Mouse (Mus musculus): ENCODE results near the gene Cacng2.

The Cacng2 gene

DNA sequence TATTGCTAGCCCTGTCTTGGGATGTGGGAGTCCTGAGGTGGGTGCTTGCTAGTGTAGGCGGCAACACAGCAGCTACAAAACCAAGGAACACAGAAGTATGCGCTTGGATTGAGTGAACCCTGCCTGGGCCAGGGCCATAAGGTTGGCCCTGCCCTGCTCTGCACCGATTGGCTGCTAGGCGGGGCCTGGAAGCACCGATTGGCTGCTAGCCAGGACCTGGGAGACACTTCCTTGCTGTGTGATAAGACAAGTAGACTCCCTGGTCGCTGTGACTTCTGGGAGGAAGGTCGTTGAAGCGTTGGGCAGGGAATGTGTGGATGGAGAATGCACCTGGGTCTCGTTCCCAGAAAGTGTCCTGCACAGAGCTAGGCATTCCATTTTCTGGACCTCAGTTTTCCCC is 115.9 kb downstream of the Cacng2 start:
- no peak for DNase-seq (ENCODE audit: low read depth)

DNA sequence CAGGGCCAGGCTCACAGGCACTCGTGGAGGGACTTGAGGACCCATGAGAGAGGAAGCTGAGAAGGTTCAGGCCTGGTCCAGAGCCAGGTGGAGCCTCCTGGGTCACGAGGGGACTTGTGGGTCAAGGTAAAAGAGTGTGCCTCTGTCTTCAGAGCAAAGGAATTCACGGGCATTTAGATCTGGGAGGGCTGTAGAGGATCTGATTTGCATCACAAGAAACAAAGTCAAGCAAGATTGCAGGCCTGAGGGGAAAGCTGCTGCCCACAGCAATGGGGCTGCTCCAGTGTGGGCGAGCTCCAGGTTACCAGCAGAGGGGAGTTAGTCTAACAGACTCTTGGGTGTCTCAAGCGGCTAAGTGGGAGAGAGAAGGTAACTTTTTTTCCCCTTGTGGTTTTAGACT is 118.4 kb downstream of the Cacng2 start:
- no peak for DNase-seq (ENCODE audit: low read depth)

DNA sequence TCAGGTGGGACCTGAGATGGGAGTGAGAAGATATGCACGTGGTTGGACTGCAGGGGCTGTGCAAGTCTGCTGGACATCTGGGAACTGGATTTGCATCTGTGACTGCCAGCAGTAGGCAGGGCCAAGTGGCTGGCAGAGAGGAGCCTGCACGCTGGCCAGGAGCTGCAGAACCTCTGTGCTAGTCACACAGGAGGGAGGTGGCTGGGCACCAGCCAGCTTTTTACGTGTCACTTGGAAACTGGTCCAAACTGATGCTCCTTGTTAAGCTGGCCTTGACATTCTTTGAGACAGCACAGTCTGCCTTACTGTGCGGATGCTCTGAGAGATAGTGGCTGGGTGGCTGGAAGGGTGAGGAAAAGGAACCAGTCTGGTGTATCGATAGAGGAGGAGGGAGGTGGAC is 131.3 kb downstream of the Cacng2 start:
- no peak for DNase-seq (ENCODE audit: low read depth)

DNA sequence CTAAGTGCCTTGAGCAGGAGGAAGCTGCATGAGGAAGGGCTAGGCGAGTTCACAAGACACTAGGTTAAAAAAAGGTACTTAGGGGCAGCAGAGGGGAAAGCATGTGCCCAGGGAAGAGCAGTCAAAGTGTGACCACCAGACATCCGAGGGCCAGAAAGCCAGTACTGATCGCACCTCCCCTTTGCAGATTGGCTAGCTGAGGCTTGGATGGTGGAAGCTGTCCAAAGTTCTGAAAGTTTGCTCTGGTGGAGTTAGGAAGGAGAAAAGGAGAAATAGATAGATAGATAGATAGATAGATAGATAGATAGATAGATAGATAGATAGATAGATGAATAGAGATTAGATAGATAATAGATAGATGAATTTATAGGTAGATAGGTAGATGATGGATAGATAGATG is 136.4 kb downstream of the Cacng2 start:
- DNase-seq (ENCODE audit: low read depth), result no peak

DNA sequence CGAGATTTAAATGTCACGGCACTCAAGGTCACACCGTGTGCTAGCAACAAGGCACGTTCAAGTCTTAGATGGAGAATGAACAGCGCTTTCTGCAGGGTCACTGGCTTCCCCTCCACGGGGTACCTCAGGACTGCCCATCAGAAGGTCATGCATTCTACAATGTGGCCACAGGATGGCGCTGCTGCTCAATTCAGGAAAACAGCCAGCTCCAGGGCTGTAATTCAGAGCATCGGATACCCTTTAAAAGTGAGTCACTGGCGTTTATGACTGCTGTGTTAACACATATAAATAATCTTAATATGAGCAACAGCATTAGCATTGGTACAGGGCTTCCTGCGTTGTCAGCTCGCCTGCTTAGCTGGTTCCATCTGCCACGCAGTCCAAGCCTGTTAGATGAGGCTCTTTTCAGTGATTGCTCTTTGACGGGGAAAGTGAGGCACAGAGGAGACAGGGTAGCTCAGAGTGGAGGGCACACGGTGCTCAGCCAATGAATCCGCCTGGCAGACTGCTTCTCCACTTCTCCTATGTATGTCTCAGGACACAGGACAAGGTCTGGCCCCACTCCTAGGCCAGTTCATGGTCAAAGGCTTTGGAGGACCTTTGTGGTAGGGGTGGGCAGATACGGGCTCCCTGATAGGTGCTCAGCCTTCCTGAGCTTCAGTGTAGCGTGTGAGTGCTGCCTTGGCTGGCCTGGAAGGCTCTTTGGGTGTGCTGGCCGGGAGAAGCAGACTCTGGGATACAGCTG is 137.5 kb downstream of the Cacng2 start:
- peak; percentile 65 for DNase-seq (ENCODE audit: low read depth)

DNA sequence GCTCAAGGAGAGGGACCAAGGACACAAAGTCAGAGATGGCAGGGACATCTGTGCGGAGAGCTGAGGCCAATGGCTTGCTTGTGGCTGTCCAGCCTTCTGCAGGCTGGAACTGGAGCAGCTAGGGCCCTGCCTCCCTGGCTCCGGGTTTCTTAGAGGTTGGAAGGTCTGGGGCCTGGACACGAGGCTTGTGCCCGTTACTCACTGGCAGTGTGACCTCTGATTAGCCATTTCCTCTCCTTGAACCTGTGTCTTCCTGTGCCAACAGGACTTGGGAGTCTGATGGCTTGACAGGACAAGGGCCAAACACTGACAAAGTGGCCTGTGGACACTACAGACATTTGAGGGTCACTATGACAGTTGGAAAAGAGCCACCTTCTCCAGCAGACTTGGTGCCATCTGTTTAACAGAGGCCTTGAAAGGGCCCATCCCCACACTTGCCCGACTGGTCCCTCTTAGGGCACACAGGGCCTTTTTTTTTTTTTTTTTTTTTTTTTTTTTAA is 138.6 kb downstream of the Cacng2 start:
- DNase-seq (ENCODE audit: low read depth), result no peak

DNA sequence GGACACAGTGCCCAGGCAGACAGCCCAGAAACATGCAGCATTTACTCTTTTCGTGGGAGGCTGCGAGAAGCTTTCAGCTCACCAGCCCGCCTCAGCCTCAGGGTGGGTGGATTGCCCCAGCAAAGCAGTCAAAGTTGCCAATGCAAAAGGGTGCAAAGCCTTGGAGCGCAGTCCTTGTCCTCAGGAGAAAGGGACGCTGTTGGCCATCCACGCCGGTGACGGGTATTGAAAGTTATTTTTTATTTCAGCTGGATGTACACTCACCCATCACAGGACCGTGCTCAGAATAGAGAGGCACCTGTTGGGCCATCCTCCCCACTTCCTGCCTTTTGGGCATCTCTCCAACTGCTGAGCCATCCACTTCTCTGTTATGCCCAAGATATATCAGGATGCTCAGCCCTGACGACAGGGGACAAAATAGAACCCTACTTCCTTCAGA is 140.4 kb downstream of the Cacng2 start:
- no peak for DNase-seq (ENCODE audit: low read depth)

DNA sequence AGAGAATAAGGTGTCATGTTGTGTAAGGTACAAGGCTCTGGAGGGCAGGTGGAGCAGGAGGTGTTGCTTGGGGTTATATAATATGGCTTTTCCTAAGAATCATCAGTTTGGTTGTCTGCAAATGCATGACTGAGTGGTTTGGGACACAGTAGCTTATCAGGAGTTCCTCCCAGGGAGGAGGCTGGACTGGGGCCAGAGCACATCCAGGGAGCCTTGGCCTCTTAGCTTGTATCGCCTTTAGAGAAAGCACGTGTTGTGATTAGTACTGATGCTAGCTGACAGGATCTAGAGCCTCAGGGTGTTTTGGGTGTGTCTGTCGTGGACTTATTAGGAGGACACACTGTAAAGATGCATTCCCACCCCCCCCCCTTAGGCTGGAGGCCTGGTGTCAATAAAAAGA is 142.2 kb downstream of the Cacng2 start:
- no peak for DNase-seq (ENCODE audit: low read depth)

DNA sequence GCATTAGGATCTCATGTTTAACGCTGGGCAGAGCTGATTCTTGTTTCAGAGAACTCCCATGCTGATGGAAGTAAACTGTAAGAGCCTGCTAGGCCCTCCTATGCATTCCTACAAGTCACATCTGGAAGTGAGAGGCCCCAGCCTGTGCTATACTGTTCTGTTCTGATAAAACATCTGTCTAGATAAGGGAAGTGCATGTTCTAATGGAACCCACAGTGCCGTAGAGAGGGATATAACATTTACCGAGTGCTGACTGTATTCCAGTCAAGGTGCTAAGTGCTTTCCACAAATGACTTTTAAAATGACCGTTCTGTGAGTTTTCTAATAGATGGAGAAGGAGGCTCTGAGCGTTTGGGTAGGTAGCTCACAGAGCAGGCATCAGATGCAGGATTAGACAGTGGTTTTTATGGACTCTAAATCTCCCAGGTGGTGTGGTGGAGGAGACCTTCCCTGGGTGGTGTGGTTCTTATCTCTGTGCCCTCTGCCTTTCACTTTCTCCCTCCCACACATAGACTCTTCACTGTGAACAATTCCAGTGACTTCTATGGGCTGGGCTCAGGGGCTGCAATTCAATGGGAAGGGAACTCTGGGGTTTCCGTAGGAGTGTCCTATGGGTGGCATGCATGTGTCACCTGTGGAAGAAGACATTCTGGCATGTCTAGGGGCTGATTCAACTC is 145.5 kb downstream of the Cacng2 start:
- no peak for DNase-seq (ENCODE audit: low read depth)

DNA sequence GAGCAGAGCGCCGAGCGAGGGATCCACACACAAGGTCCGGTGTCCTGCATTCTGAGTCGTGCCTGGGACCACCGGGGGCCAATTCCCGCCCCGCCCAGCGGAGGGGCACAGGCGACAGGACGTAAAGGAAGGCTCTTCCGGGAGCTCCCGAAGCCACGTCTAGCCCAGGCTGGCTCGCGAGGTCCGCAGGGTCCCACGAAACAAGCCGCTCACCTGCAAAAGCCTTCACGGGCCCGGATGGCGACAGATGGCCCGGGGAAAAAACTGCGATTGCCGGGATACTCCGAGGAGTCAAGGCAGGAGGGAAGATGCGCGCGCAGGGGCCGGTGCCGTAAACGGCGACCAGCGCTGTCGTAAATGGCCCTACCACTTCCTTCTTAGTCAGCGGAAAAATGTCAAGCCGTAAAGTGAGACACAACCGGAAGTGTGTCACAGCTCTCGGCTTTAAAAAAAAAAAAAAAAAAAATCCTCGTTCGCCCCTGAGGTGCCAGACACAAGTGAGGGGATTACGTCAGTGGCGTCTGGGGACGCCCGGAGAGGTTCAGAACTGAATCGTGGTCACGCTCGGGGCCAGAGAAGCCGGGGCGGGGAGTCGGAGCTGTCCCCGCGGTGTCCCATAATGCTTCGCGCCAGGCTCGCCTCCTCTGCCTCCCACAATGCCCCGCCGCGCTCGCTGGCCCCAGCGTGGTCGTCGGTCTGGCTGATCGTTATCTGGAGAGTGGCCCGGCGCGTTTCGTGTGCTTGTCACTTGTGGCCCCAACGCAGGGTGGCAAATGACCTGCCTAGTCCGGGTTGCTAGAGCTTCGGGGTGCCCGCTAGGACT is 149.1 kb downstream of the Cacng2 start, which contains the start of gene Eif3d:
Gene Eif3d (minus strand): TSS at position 344 of the 823 bp plus-strand sequence.
- DNase-seq (ENCODE audit: low read depth), result peak; percentile 98

DNA sequence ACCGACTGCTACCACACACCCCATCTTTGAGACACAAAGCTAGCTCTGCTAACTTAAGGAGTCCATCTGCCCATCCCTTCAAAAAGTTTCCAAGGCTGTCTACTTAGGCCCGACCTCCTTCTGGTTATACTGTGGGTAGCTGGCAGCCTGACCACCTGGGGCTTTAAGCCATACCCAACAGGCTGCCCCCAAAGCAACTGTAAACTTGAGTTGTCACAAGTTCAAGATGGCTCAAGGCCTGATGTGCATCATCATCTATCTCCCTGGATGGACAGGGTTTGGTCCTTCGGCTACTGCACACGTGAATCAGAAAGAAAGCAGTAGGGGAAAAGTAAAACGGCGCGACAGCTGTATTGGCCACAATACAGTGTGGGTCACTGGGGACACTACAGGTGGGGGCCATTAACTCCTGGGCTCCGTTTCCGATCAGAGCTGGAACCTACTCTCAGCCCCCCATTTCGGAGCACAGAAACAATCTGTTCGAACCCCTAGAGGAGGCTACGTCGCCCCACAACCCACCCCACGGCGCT is 149.8 kb downstream of the Cacng2 start:
- DNase-seq (ENCODE audit: low read depth), result no peak

DNA sequence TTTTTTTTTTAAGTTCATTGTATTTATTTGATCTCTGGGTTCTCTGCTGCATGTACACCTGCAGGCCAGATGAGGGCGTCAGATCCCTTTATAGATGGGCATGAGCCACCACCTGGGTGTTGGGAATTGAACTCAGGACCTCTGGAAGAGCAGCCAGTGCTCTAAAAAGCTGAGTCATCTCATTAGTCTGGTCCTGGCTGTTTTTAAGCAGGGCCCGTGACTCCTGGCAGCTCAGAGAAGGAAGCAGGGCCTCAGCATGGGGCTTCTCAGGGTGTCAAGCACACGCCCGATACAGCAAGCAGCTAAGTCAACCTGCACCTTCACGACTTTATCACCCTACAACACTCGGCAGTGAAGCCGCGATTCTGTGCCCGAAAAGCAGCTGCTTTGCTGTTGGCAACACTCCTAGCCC is 154.7 kb downstream of the Cacng2 start:
- DNase-seq (ENCODE audit: low read depth), result no peak

DNA sequence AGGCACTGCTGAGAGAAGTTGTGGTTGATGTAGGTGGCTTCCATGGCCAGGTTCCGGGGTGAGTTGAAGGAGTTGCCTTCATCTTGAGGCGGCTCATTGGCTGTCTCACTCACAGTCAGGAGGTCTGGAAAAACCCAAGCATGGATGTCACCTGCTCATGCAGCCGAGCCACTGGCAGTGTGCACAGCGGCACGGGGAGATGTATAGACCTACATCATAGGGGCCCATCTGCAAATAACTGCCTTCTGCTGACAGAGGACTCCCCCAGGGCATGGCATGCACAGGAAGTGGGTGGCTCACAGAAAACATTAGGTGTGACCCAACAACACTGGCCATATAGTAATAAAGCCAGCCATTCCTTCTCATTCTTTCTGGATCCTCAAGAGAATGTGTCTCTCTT is 157.4 kb downstream of the Cacng2 start:
- DNase-seq (ENCODE audit: low read depth), result no peak

DNA sequence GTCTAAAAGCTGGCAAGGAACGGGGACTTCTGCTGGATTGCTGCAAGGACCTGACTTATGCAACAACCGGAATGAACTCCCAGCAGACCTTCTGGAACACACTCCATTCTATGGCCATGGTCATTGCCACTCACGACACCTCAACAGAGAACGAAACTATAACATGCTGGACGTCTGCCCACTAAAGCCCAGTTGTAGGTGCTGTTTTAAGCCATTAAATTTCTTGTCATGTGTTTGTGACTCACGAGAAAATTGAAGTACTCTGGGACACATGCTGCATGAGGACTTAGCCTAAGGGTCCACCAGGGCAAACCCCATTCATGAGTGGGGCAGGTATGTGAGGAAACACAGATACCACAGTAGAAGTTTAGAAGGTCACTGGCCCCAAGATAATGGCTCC is 159.1 kb downstream of the Cacng2 start:
- no peak for DNase-seq (ENCODE audit: low read depth)

DNA sequence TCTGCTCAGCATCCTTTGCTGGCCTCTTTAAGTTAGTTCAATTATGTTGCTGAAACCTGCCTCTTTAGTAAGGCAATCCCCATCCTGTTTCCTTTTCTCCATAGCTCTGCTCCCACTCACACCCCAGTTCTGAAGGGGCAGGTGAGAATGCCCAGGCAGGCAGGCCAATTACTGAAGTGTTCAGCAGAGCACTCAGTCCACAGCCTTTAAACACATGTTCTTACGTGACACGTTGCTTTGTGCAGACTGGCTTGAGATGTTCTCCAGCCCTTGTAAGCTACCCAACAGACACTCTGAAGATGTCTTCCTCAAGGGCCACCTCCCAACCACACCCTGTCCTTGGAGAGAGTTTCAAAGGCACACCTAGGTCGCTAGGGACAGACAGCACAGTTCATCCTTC is 161.8 kb downstream of the Cacng2 start:
- no peak for DNase-seq (ENCODE audit: low read depth)

DNA sequence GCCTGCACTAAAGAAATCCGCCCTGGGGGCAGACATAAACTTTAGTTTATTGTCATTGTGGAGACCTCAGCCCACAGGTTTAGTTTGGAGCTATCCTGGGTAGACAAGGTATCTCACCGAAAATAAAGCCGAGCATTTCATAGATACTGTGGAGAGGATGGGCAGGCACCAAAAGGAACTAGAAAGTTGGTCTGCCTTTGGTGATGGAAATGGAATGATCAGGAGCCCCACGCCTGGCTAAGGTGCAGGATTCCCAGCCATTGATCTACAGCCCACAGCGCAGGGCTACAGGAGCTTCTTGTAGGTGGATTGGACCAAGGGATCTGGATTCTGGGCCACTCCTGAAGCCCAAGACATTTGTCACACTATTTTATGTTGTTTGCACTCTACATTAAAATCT is 162.2 kb downstream of the Cacng2 start:
- DNase-seq (ENCODE audit: low read depth), result no peak

DNA sequence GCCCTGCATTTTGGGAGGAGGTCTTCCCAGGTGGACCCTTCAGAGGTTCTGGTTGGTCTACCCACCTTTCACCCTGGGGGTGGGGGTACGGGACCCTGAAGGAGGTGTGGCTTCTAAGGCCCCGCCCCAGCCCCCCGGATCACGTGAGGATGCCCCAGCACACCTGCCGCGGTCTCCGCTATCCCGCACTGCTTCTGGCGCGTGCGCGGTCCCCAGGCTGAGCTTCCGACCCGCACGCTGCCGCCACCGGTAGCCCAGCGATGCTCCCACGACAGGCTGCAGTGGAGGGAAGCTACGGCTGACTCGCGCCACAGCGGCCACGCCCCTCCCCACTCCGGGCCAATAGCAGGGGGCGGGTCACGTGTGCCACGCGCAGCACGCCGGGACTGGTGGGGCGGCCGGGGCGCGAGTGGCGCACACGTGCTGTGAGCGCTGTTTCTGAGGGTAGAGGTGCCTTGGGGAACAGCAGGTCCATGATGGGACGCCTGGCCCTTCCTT is 163.4 kb downstream of the Cacng2 start, which contains the start of gene Foxred2:
Gene Foxred2 (minus strand): TSS at position 319 of the 498 bp plus-strand sequence.
- DNase-seq (ENCODE audit: low read depth), result peak; percentile 92

DNA sequence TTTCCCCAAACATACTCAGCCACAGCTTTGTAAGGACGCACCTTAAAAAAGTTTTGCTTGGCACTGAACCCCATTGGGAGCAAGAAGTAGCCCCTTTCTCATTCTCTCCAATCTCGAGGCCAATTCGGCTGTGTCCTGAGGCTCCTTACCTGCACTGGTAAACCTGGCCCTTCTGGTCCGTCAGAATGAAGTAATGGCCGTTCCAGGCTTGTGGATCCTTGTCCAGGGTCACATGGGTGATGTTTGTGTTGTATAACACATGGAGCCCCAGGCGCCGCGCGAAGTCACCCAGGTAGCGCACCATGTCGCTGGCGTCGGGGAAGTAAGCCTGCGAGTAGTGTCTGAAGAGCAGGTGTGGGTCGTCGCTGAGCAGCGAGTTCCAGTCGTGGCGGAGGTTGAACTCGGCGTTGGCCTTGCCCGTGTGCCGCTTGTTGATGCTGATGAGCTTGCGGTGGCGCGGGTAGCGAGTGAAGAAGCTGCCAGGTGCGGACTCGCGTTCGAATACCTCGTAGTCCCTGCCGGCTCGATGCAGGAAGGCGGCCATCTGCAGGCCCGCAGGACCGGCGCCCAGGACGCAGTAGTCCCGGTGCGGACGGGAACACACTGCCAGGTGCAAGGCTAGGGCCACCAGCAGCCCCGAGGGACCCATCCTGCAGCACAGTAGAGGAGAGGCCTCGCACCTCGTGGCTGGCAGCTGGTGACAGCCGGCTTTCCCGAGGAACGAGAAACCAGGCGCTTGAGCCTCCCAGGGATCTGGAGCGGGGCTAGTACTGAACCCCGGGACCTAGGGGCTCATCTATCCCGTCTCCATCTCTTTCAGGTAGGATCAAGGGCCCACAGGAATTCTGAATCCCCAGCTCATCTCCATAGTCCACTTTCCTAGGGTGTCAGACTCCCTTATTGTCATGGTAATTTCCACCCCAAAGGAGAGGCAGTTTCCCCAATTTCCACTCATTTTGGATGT is 164.1 kb downstream of the Cacng2 start:
- DNase-seq (ENCODE audit: low read depth), result peak; percentile 43

DNA sequence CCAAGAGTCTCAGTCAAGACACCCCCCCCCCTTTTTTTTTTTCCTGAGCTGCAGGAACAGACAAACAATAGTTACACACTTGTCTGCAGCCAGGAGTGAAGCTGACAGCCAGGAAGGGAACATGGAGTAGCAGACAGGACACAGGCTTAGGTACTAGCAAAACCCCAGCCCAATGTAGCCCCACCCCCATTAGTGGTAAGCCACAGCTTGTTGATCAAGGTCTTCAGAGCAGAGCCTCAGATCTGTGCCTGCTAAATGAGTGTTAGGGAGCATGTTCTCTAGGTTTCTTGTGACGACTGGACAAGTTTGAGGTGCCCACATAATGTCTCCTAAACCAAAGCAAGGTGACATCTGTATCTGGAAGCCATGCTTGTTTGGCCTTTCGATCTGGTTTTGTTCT is 165.5 kb downstream of the Cacng2 start:
- DNase-seq (ENCODE audit: low read depth), result peak; percentile 51

DNA sequence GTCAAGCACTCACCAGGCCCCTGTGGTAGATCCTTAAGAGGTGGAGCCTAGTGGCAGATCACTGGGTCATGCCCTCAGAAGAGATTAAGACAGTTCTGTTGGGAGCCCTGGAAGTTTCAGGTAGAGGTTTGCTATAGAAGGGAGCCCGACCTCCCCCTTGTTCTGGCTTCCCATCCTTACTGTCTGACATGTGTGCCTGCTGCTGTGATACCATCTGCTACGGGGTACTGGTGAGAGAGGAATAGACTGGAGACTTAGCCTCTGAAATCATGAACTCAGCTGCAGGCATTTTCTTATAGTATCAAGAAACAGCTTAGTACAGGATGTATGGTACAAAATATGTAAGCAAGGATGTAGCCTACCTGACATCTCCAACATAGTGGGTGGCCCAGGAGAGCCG is 166.9 kb downstream of the Cacng2 start:
- no peak for DNase-seq (ENCODE audit: low read depth)

DNA sequence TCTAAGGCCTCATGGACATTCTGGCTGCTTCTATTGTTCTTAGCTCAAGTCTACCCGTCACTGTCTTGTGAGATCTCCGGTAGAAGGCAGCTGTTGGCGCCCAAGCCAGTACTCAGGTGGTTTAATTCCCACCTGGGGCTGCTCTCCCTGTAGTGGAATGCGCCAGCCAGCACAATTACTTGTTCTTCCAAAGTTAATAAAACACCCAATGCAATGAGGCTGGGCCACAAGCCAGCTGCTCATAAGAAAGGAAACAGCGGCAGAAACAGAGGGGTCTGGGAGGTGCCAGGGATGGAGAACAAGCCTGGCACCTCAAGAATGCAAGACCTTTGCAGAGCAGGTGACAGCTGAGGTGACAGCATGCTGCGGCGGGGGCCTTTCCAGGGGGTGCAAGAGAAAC is 170.8 kb downstream of the Cacng2 start:
- no peak for DNase-seq (ENCODE audit: low read depth)
